Mouse (Mus musculus) CH12.LX (cell line): Measurements from ENCODE around the gene Ndufb5. TPM values are rescaled to one million over a fixed set of nuclear protein-coding genes. Genes with fewer than 3 reads are reported as not detected.

Experiments used
- DNase-seq: peaks from one replicate; pipeline ENCODE4 v3.0.0-alpha.2; 2013; ENCODE audit errors: extremely low read depth
- H3K27ac ChIP-seq: 2 replicates; pipeline ENCODE4 v1.5.1; 2012; ENCODE audit warnings: low read depth, mild to moderate bottlenecking, control low read depth, moderate library complexity; ENCODE audit not compliant: insufficient read depth
- H3K27me3 ChIP-seq: replicated peaks from 2 replicates; pipeline ENCODE3; 2012; ENCODE audit warnings: inconsistent platforms
- H3K36me3 ChIP-seq, 2 experiments: replicated peaks in 1 of 2; 2 replicates each; pipeline versions ENCODE3 to v1.6.1; 2012; ENCODE audit warnings: inconsistent platforms in 1 of 2, low read length in 1 of 2, mild to moderate bottlenecking in 1 of 2, mixed read lengths in 1 of 2, moderate library complexity in 1 of 2; ENCODE audit not compliant: control insufficient read depth in 1 of 2, insufficient read depth in 1 of 2
- H3K4me1 ChIP-seq, 2 experiments: 2 replicates each; pipeline ENCODE4 v1.6.1; 2012; ENCODE audit warnings: inconsistent platforms in 1 of 2, moderate library complexity in 1 of 2; ENCODE audit not compliant: insufficient read depth in 2 of 2, control insufficient read depth in 1 of 2
- H3K4me2 ChIP-seq: 2 replicates; pipeline ENCODE4 v1.6.1; 2012; ENCODE audit warnings: low read depth, mild to moderate bottlenecking, control low read depth; ENCODE audit not compliant: poor library complexity, insufficient read depth, severe bottlenecking
- H3K4me3 ChIP-seq, 3 experiments: fragments of 150-350 bp in 1 of 3; sonication (generic) in 1 of 3; replicated peaks in 1 of 3; 2 replicates each; pipeline versions ENCODE3 to v1.5.1; 2011 to 2012; ENCODE audit warnings: low read depth in 2 of 3, low read length in 2 of 3, mild to moderate bottlenecking in 2 of 3, moderate library complexity in 2 of 3, control low read depth in 1 of 3, improper control_type of control experiment in 1 of 3, inconsistent platforms in 1 of 3, mixed read lengths in 1 of 3; ENCODE audit not compliant: poor library complexity in 1 of 3
- H3K79me2 ChIP-seq: replicated peaks from 2 replicates; pipeline ENCODE4 v1.6.1; 2012; ENCODE audit warnings: mild to moderate bottlenecking, moderate library complexity; ENCODE audit not compliant: control insufficient read depth, poor library complexity, insufficient read depth, severe bottlenecking; ENCODE audit errors: extremely low read depth
- H3K9ac ChIP-seq: 2 replicates; pipeline ENCODE4 v1.6.1; 2012; ENCODE audit warnings: low read depth, mild to moderate bottlenecking, control low read depth, moderate library complexity; ENCODE audit not compliant: insufficient read depth
- H3K9me3 ChIP-seq: replicated peaks from 2 replicates; pipeline ENCODE3; 2012; ENCODE audit warnings: low read length, inconsistent platforms, mixed read lengths
- BHLHE40 ChIP-seq: IDR thresholded peaks from 2 replicates; pipeline ENCODE4 v1.6.1; 2011; ENCODE audit warnings: mild to moderate bottlenecking, low read depth, low read length, improper control_type of control experiment
- CHD2 ChIP-seq: IDR thresholded peaks from 2 replicates; pipeline ENCODE4 v1.6.1; 2011; ENCODE audit warnings: low read length, improper control_type of control experiment
- E2F4 ChIP-seq: IDR thresholded peaks from 2 replicates; pipeline ENCODE4 v1.6.1; 2011; ENCODE audit warnings: low read depth, low read length, improper control_type of control experiment; ENCODE audit not compliant: insufficient replicate concordance
- EP300 ChIP-seq: IDR thresholded peaks from 2 replicates; pipeline ENCODE4 v1.6.1; 2011; ENCODE audit warnings: low read length, improper control_type of control experiment
- MAFK ChIP-seq: IDR thresholded peaks from 2 replicates; pipeline ENCODE4 v1.6.1; 2011; ENCODE audit warnings: low read length, improper control_type of control experiment; ENCODE audit not compliant: insufficient replicate concordance
- MEF2A ChIP-seq: IDR thresholded peaks from 2 replicates; pipeline ENCODE4 v1.6.1; 2014; ENCODE audit warnings: low read depth, mild to moderate bottlenecking, inconsistent platforms, low read length, improper control_type of control experiment, borderline replicate concordance
- MYC ChIP-seq: IDR thresholded peaks from 2 replicates; pipeline ENCODE4 v1.6.1; 2011; ENCODE audit warnings: low read depth, mild to moderate bottlenecking, improper control_type of control experiment, low read length
- NELFE ChIP-seq: IDR thresholded peaks from 2 replicates; pipeline ENCODE4 v1.6.1; 2011; ENCODE audit warnings: low read depth, low read length, improper control_type of control experiment
- NRF1 ChIP-seq: IDR thresholded peaks from 2 replicates; pipeline ENCODE4 v1.6.1; 2014; ENCODE audit warnings: low read depth, mild to moderate bottlenecking, inconsistent platforms, low read length, improper control_type of control experiment, moderate library complexity
- RAD21 ChIP-seq: IDR thresholded peaks from 2 replicates; pipeline ENCODE4 v1.6.1; 2011; ENCODE audit warnings: low read depth, mild to moderate bottlenecking, low read length, improper control_type of control experiment, moderate library complexity
- SIN3A ChIP-seq: IDR thresholded peaks from 2 replicates; pipeline ENCODE4 v1.6.1; 2012; ENCODE audit warnings: low read length, improper control_type of control experiment, inconsistent platforms
- SMC3 ChIP-seq: IDR thresholded peaks from 2 replicates; pipeline ENCODE4 v1.6.1; 2011; ENCODE audit warnings: low read depth, low read length, improper control_type of control experiment
- TCF12 ChIP-seq: IDR thresholded peaks from 2 replicates; pipeline ENCODE4 v1.6.1; 2014; ENCODE audit warnings: low read depth, mild to moderate bottlenecking, inconsistent platforms, low read length, improper control_type of control experiment
- USF1 ChIP-seq: IDR thresholded peaks from 2 replicates; pipeline ENCODE4 v1.6.1; 2014; ENCODE audit warnings: low read depth, mild to moderate bottlenecking, inconsistent platforms, low read length, improper control_type of control experiment
- ZMIZ1 ChIP-seq: IDR thresholded peaks from 2 replicates; pipeline ENCODE4 v1.6.1; 2012; ENCODE audit warnings: low read depth, mild to moderate bottlenecking, inconsistent platforms, low read length, improper control_type of control experiment
- ZNF384 ChIP-seq: IDR thresholded peaks from 2 replicates; pipeline ENCODE4 v1.6.1; 2012; ENCODE audit warnings: low read depth, low read length, improper control_type of control experiment, inconsistent platforms
- dilution Hi-C: fragments of 300-500 bp; cut with MboI; formaldehyde crosslinking; loops from 2 replicates; pipeline ENCODE4 v1.14.3; 2020; ENCODE audit warnings: low sequenced_read_pairs; ENCODE audit not compliant: extremely low pct_unique_long_range_greater_than_20kb, extremely low pct_ligation_motif_present
- in situ Hi-C: fragments of 300-500 bp; cut with MboI; formaldehyde crosslinking; loops from 3 replicates; pipeline ENCODE4 v1.14.3; 2019; ENCODE audit warnings: low sequenced_read_pairs, low pct_ligation_motif_present, low pct_unique_long_range_greater_than_20kb, mixed read lengths
- polyA plus RNA-seq: library from polyadenylated mRNA; unstranded; fragments of >175 nt; gene quantifications from 2 replicates; pipeline ENCODE4 v1.2.1, GENCODE M21; 2012; ENCODE audit warnings: low read depth; ENCODE audit not compliant: insufficient read length
- total RNA-seq, 2 experiments: library from RNA; depleted of rRNA; stranded (reverse); fragments of 300-350 nt in 1 of 2; fragments of >200 nt in 1 of 2; gene quantifications; 2 replicates each; pipeline ENCODE4 v1.2.3; 2012 to 2014

The Ndufb5 gene
- total and polyA plus RNA-seq, 3 experiments = 145 to 467 (median 179) TPM

GRCm38 (mm10) chr3:32736244-32737171, at the start of gene Ndufb5 (continued):
- peak; percentile 67 for TF ChIP-seq TCF12

- Histone ChIP-seq H3K36me3 (no peaks in the 10 kb centered on the region), H3K9me3 (no peaks in the 10 kb centered on the region), H3K27me3 (no peaks in the 10 kb centered on the region), H3K9ac (no peak overlapping the region), H3K79me2 (no peaks in the 10 kb centered on the region), H3K27ac (no peak overlapping the region), H3K4me3 (no peak overlapping the region), H3K4me1 (peaks cover 3% of the 10 kb centered on the region in 2 experiments; a peak in 2 of 4 replicates), H3K4me2 (no peak overlapping the region)
- TF ChIP-seq ZNF384 = peak; percentile 66
- peak; percentile 4 for TF ChIP-seq RAD21
- TF ChIP-seq MYC = no peak
- in situ Hi-C loops (loop anchor here (25.0 kb wide), 1 partner anchor 350 kb away; no protein-coding TSS in a partner anchor), dilution Hi-C loops (no loop called here)
- DNase-seq = no peak
These were observed 49.6 kb upstream of the Ndufb5 start for GRCm38 (mm10) chr3:32687156-32687555.

GRCm38 (mm10) chr3:32689567-32689999, 47.2 kb upstream of the Ndufb5 start:
- TF ChIP-seq SMC3 = no peak
- no peak for TF ChIP-seq SIN3A
- no peak for TF ChIP-seq E2F4
- no peak for TF ChIP-seq NRF1
- no peak for TF ChIP-seq MAFK
- TF ChIP-seq EP300 = no peak
- TF ChIP-seq MEF2A = no peak
- no peak for TF ChIP-seq USF1
- TF ChIP-seq CHD2 = no peak
- no peak for TF ChIP-seq BHLHE40
- no peak for TF ChIP-seq NELFE
- TF ChIP-seq ZMIZ1 = no peak
- no peak overlapping the region for H3K27ac ChIP-seq
- in situ Hi-C loops = loop anchor here (25.0 kb wide), 1 partner anchor 352 kb away; no protein-coding TSS in a partner anchor
- H3K4me1 ChIP-seq = peaks cover 11 to 16% of the 10 kb centered on the region in 2 experiments; a peak in 3 of 4 replicates
- no peaks in the 10 kb centered on the region for H3K36me3 ChIP-seq
- no peaks in the 10 kb centered on the region for H3K79me2 ChIP-seq
- dilution Hi-C loops = no loop called here
- no peak overlapping the region for H3K4me2 ChIP-seq
- H3K9ac ChIP-seq = no peak overlapping the region
- H3K27me3 ChIP-seq = no peaks in the 10 kb centered on the region
- H3K9me3 ChIP-seq = no peaks in the 10 kb centered on the region
- no peak for DNase-seq
- no peak overlapping the region for H3K4me3 ChIP-seq
